7 mouse cellular contexts compared by ENCODE assay signal in genomic region chr7:80069615-80070327, GRCm38 (mm10). TPM values are rescaled to one million over a fixed set of nuclear protein-coding genes. Genes with fewer than 3 reads are reported as not detected.
DNase-seq lines count a peak whose midpoint lies in the region; ATAC-seq and TF ChIP-seq lines count a peak whose summit lies in the region.

No protein-coding gene starts in this region.

- intact Hi-C loops in heart, adult 2 months (cut with DNase I): no loop called here

- peak; percentile 19; the same call in 1 of the 2 replicates for ATAC-seq in liver, embryonic 15.5 days (ENCODE audit: insufficient read depth)

- peak overlapping the region; percentile 8; the same call in 1 of the 2 replicates for H3K4me3 ChIP-seq in bone marrow macrophage, adult 2 months (ENCODE audit: insufficient read depth, low read length)
- H3K4me3 ChIP-seq in heart, adult 2 months: peak overlapping the region; percentile 6; the same call in 1 of the 2 replicates
- no peak overlapping the region for H3K4me3 ChIP-seq in liver, embryonic 15.5 days (replicated peaks)

- peak overlapping the region; percentile 5 for H3K9ac ChIP-seq in heart, adult 2 months (ENCODE audit: low read depth, low read length)
- H3K9ac ChIP-seq in liver, embryonic 15.5 days: no peak overlapping the region

- no peak for TF ChIP-seq POLR2A in bone marrow macrophage, adult 2 months (IDR thresholded peaks at IDR 0.05; ENCODE audit: borderline replicate concordance, low read depth, low read length)
- TF ChIP-seq POLR2A in heart, adult 2 months (IDR thresholded peaks at IDR 0.05; ENCODE audit: insufficient read depth, low read depth, low read length): 0 out of 2 replicates have a peak, but pooled peaks have one; percentile 10

- H3K4me1 ChIP-seq in bone marrow macrophage, adult 2 months (ENCODE audit: control insufficient read depth, insufficient read depth, low read length): peaks cover 87% of the 10 kb centered on the region
- peaks cover 23% of the 10 kb centered on the region for H3K4me1 ChIP-seq in heart, adult 2 months (ENCODE audit: control insufficient read depth, insufficient read depth, low read length)
- peaks cover 39% of the 10 kb centered on the region for H3K4me1 ChIP-seq in liver, embryonic 15.5 days (replicated peaks)

- no peak overlapping the region for H3K4me2 ChIP-seq in liver, embryonic 15.5 days

- no peak for TF ChIP-seq CTCF in bone marrow macrophage, adult 2 months (IDR thresholded peaks at IDR 0.05; ENCODE audit: low read depth, low read length)
- TF ChIP-seq CTCF in heart, adult 2 months (IDR thresholded peaks at IDR 0.05): no peak

- H3K9me3 ChIP-seq in liver, embryonic 15.5 days (replicated peaks): no peaks in the 10 kb centered on the region

- H3K36me3 ChIP-seq in heart, adult 2 months (ENCODE audit: control insufficient read depth, insufficient read depth, low read length): no peaks in the 10 kb centered on the region
- no peaks in the 10 kb centered on the region for H3K36me3 ChIP-seq in liver, embryonic 15.5 days (replicated peaks)

- WGBS in heart, adult 2 months: 8% methylated on average over 13 of the region's 13 CpGs
- WGBS in liver, embryonic 15.5 days (ENCODE audit: insufficient replicate concordance): 17% methylated on average over 13 of the region's 13 CpGs

- DNase-seq in adipocyte (ENCODE audit: low spot score): peak; percentile 16
- peak; percentile 57 to 65 for DNase-seq in heart, adult 2 months
- peak; percentile 71 for DNase-seq in kidney, adult 9 months
- DNase-seq in right cerebral cortex, postnatal 10 days (ENCODE audit: low spot score in 2 of 2): peak; percentile 63 to 79
- no peak for DNase-seq in cerebellum, adult 18-20 months

- 0 out of 2 replicates have a peak, but pooled peaks cover 2% of the 10 kb centered on the region for H3K79me2 ChIP-seq in heart, adult 2 months (replicated peaks; ENCODE audit: control insufficient read depth, insufficient read depth, low read length)

- H3K27me3 ChIP-seq in heart, adult 2 months (ENCODE audit: control insufficient read depth, insufficient read depth, low read length): no peaks in the 10 kb centered on the region
- no peaks in the 10 kb centered on the region for H3K27me3 ChIP-seq in liver, embryonic 15.5 days

- TF ChIP-seq EP300 in heart, adult 2 months (IDR thresholded peaks at IDR 0.05; ENCODE audit: insufficient read depth, low read depth, low read length): 0 out of 2 replicates have a peak, but pooled peaks have one; percentile 28

- H3K27ac ChIP-seq in bone marrow macrophage, adult 2 months (ENCODE audit: insufficient read depth, low read depth, low read length): peak overlapping the region; percentile 80
- H3K27ac ChIP-seq in heart, adult 2 months: peak overlapping the region; percentile 68
- H3K27ac ChIP-seq in liver, embryonic 15.5 days (replicated peaks): no peak overlapping the region

RNA-seq across cellular contexts. Expression of gene Zfp710, which starts 45.2 kb away (rescaled TPM):
- 125 and 138 TPM in 2 replicates for polyA plus RNA-seq in bone marrow macrophage, adult 2 months (2012; ENCODE audit: insufficient read depth, insufficient read length, missing spikeins)
- 10 to 100 TPM; 26.9 to 32.2 TPM for total RNA-seq in heart, adult 2 months (2021)
- polyA plus RNA-seq in heart, adult 2 months (2012; rRNA removed): 33.4 and 35.5 TPM in 2 replicates
- polyA plus RNA-seq in liver, embryonic 15.5 days (2015; fragmentation: Nextera tagmentation; extraction: Ambion mirVana): 5.6 and 7.4 TPM in 2 replicates

RNA-seq across cellular contexts. Expression of gene Idh2, which starts 45.4 kb away (rescaled TPM):
- polyA plus RNA-seq in bone marrow macrophage, adult 2 months (2012; ENCODE audit: insufficient read depth, insufficient read length, missing spikeins): 48.6 and 55.9 TPM in 2 replicates
- total RNA-seq in heart, adult 2 months (2021): 1,000 to 10,000 TPM; 1,877 to 2,293 TPM
- 1,651 and 1,954 TPM in 2 replicates for polyA plus RNA-seq in heart, adult 2 months (2012; rRNA removed)
- 175 and 206 TPM in 2 replicates for polyA plus RNA-seq in liver, embryonic 15.5 days (2015; fragmentation: Nextera tagmentation; extraction: Ambion mirVana)

Comparison
In these comparisons a context has a peak if more than half of its experiments do, and no peak if none do; other contexts are left out.
1. DNase-seq: peak in adipocyte (single experiment), heart, adult 2 months (2 of 2), kidney, adult 9 months (single experiment) and right cerebral cortex, postnatal 10 days (2 of 2); none in cerebellum, adult 18-20 months (0 of 2).